Mouse (Mus musculus) MEL (cell line): ENCODE data around the gene Hcrt. TPM values are rescaled to one million over a fixed set of nuclear protein-coding genes. Genes with fewer than 3 reads are reported as not detected.
A peak's percentile ranks its signal among the peaks of the same experiment; 100 is the strongest.

Source experiments
- DNase-seq: peaks from one replicate; pipeline ENCODE4 v3.0.0; 2011; ENCODE audit warnings: low read depth, low spot score
- H3K27ac ChIP-seq: 2 replicates; pipeline ENCODE4 v1.5.1; 2012; ENCODE audit warnings: low read depth, mild to moderate bottlenecking, control low read depth, low read length, moderate library complexity; ENCODE audit not compliant: control insufficient read depth
- H3K27me3 ChIP-seq, 2 experiments: fragments of 150-350 bp in 1 of 2; sonication (generic) in 1 of 2; 2 replicates each; pipeline ENCODE4 v1.6.1; 2012; ENCODE audit warnings: low read length in 2 of 2, mild to moderate bottlenecking in 2 of 2, improper control_type of control experiment in 1 of 2, moderate library complexity in 1 of 2; ENCODE audit not compliant: insufficient read depth in 2 of 2, control insufficient read depth in 1 of 2
- H3K36me3 ChIP-seq, 2 experiments: 2 replicates each; pipeline ENCODE4 v1.6.1; 2012 to 2014; ENCODE audit warnings: low read length in 2 of 2, improper control_type of control experiment in 1 of 2, inconsistent platforms in 1 of 2, mild to moderate bottlenecking in 1 of 2; ENCODE audit not compliant: insufficient read depth in 2 of 2, control insufficient read depth in 1 of 2
- H3K4me1 ChIP-seq, 2 experiments: fragments of 150-350 bp in 1 of 2; sonication (generic) in 1 of 2; 2 replicates each; pipeline ENCODE4 v1.6.1; 2012; ENCODE audit warnings: low read length in 2 of 2, improper control_type of control experiment in 1 of 2, mild to moderate bottlenecking in 1 of 2; ENCODE audit not compliant: insufficient read depth in 2 of 2, control insufficient read depth in 1 of 2
- H3K4me3 ChIP-seq, 2 experiments: fragments of 150-350 bp in 1 of 2; sonication (generic) in 1 of 2; 2 replicates each; pipeline ENCODE4 v1.5.1; 2012; ENCODE audit warnings: low read depth in 2 of 2, low read length in 2 of 2, mild to moderate bottlenecking in 2 of 2, moderate library complexity in 2 of 2, control low read depth in 1 of 2, improper control_type of control experiment in 1 of 2; ENCODE audit not compliant: control insufficient read depth in 1 of 2, insufficient read depth in 1 of 2
- H3K79me2 ChIP-seq: 2 replicates; pipeline ENCODE4 v1.6.1; 2012; ENCODE audit warnings: mild to moderate bottlenecking, low read length, moderate library complexity; ENCODE audit not compliant: control insufficient read depth, poor library complexity, insufficient read depth
- H3K9ac ChIP-seq: 2 replicates; pipeline ENCODE4 v1.6.1; 2012; ENCODE audit warnings: low read depth, mild to moderate bottlenecking, control low read depth, low read length, moderate library complexity; ENCODE audit not compliant: control insufficient read depth, poor library complexity, severe bottlenecking
- H3K9me3 ChIP-seq: fragments of 150-350 bp; sonication (generic); replicated peaks from 2 replicates; pipeline ENCODE4 v1.6.1; 2012; ENCODE audit warnings: mild to moderate bottlenecking, low read length, improper control_type of control experiment, moderate library complexity; ENCODE audit not compliant: insufficient read depth
- BHLHE40 ChIP-seq: IDR thresholded peaks from 2 replicates; pipeline ENCODE4 v1.6.1; 2012; ENCODE audit warnings: low read depth, mild to moderate bottlenecking, inconsistent platforms, low read length, improper control_type of control experiment, borderline replicate concordance
- CHD1 ChIP-seq: IDR thresholded peaks from 2 replicates; pipeline ENCODE4 v1.6.1; 2012; ENCODE audit warnings: low read depth, mild to moderate bottlenecking, inconsistent platforms, low read length, improper control_type of control experiment
- ELF1 ChIP-seq: IDR thresholded peaks from 2 replicates; pipeline ENCODE4 v1.6.1; 2014; ENCODE audit warnings: low read depth, mild to moderate bottlenecking, inconsistent platforms, low read length, improper control_type of control experiment, moderate library complexity
- ETS1 ChIP-seq: IDR thresholded peaks from 2 replicates; pipeline ENCODE4 v1.6.1; 2012; ENCODE audit warnings: low read depth, mild to moderate bottlenecking, inconsistent platforms, low read length, improper control_type of control experiment, moderate library complexity
- GABPA ChIP-seq: IDR thresholded peaks from 2 replicates; pipeline ENCODE4 v1.6.1; 2012; ENCODE audit warnings: low read depth, mild to moderate bottlenecking, inconsistent platforms, low read length, improper control_type of control experiment, moderate library complexity
- GATA1 ChIP-seq: IDR thresholded peaks from 2 replicates; pipeline ENCODE4 v1.6.1; 2011; ENCODE audit warnings: low read depth, low read length, improper control_type of control experiment
- HCFC1 ChIP-seq: IDR thresholded peaks from 2 replicates; pipeline ENCODE4 v1.6.1; 2012; ENCODE audit warnings: low read depth, mild to moderate bottlenecking, inconsistent platforms, low read length, improper control_type of control experiment, moderate library complexity
- JUND ChIP-seq: IDR thresholded peaks from 2 replicates; pipeline ENCODE4 v1.6.1; 2011; ENCODE audit warnings: low read depth, mild to moderate bottlenecking, improper control_type of control experiment, low read length
- KAT2A ChIP-seq: conservative IDR thresholded peaks from 2 replicates; pipeline ENCODE4 v1.6.1; 2012; ENCODE audit warnings: low read depth, low read length, improper control_type of control experiment, inconsistent platforms
- MAX ChIP-seq: IDR thresholded peaks from 2 replicates; pipeline ENCODE4 v1.6.1; 2011; ENCODE audit warnings: low read length, improper control_type of control experiment
- MAZ ChIP-seq: IDR thresholded peaks from 2 replicates; pipeline ENCODE4 v1.6.1; 2012; ENCODE audit warnings: low read depth, mild to moderate bottlenecking, inconsistent platforms, low read length, improper control_type of control experiment
- MYB ChIP-seq: IDR thresholded peaks from 2 replicates; pipeline ENCODE4 v1.6.1; 2011; ENCODE audit warnings: mild to moderate bottlenecking, low read depth, low read length, improper control_type of control experiment
- MYC ChIP-seq: IDR thresholded peaks from 2 replicates; pipeline ENCODE4 v1.6.1; 2011; ENCODE audit warnings: low read depth, mild to moderate bottlenecking, low read length, improper control_type of control experiment, moderate library complexity
- NRF1 ChIP-seq: IDR thresholded peaks from 2 replicates; pipeline ENCODE4 v1.6.1; 2014; ENCODE audit warnings: low read depth, mild to moderate bottlenecking, inconsistent platforms, low read length, improper control_type of control experiment, moderate library complexity; ENCODE audit not compliant: poor library complexity, insufficient read depth, severe bottlenecking
- POLR2AphosphoS5 ChIP-seq: IDR thresholded peaks from 2 replicates; pipeline ENCODE4 v1.6.1; 2012; ENCODE audit warnings: low read depth, borderline replicate concordance, mild to moderate bottlenecking, inconsistent platforms, low read length, moderate library complexity, mixed read lengths
- RCOR1 ChIP-seq: IDR thresholded peaks from 2 replicates; pipeline ENCODE4 v1.6.1; 2012; ENCODE audit warnings: low read depth, mild to moderate bottlenecking, inconsistent platforms, low read length, improper control_type of control experiment
- TBP ChIP-seq: IDR thresholded peaks from 2 replicates; pipeline ENCODE4 v1.8.0; 2011; ENCODE audit warnings: low read depth, low read length, improper control_type of control experiment
- UBTF ChIP-seq: IDR thresholded peaks from 2 replicates; pipeline ENCODE4 v1.6.1; 2012; ENCODE audit warnings: low read depth, mild to moderate bottlenecking, inconsistent platforms, low read length, improper control_type of control experiment, moderate library complexity, borderline replicate concordance; ENCODE audit not compliant: insufficient read depth
- ZC3H11A ChIP-seq: IDR thresholded peaks from 2 replicates; pipeline ENCODE4 v1.6.1; 2012; ENCODE audit warnings: low read depth, mild to moderate bottlenecking, inconsistent platforms, low read length, improper control_type of control experiment
- ZKSCAN1 ChIP-seq: IDR thresholded peaks from 2 replicates; pipeline ENCODE4 v1.6.1; 2012; ENCODE audit warnings: low read depth, mild to moderate bottlenecking, inconsistent platforms, low read length, improper control_type of control experiment, moderate library complexity
- polyA plus RNA-seq, 2 experiments: library from polyadenylated mRNA; stranded (reverse) in 1 of 2; unstranded in 1 of 2; fragments of >175 nt in 1 of 2; fragments of >200 nt in 1 of 2; gene quantifications; 2 replicates each; pipeline versions ENCODE4 v1.2.1 to v1.2.4; 2012; ENCODE audit warnings: low replicate concordance in 2 of 2, low read depth in 1 of 2; ENCODE audit not compliant: insufficient read length in 2 of 2, insufficient read depth in 1 of 2, missing spikeins in 1 of 2
- total RNA-seq: library from RNA; depleted of rRNA; stranded (reverse); fragments of 300-350 nt; gene quantifications from 2 replicates; pipeline ENCODE4 v1.2.3, GENCODE M21; 2012

Gene Hcrt
- total and polyA plus RNA-seq, 3 experiments: not detected

GRCm38 (mm10) chr11:100769980-100770379 is 7.2 kb upstream of the Hcrt start:
- no peaks in the 10 kb centered on the region for H3K9me3 ChIP-seq
- no peak overlapping the region for H3K9ac ChIP-seq
- no peak for DNase-seq
- no peaks in the 10 kb centered on the region for H3K27me3 ChIP-seq
- no peaks in the 10 kb centered on the region for H3K36me3 ChIP-seq
- TF ChIP-seq ZKSCAN1: no peak
- TF ChIP-seq ETS1: no peak
- TF ChIP-seq JUND: no peak
- no peak for TF ChIP-seq UBTF
- peaks cover 0 to 5% of the 10 kb centered on the region in 2 experiments; a peak in 2 of 4 replicates for H3K4me1 ChIP-seq
- no peak overlapping the region for H3K27ac ChIP-seq
- H3K4me3 ChIP-seq: peak overlapping the region; percentile 76 to 98
- H3K79me2 ChIP-seq: no peaks in the 10 kb centered on the region; the same call in 1 of the 2 replicates

- H3K36me3 ChIP-seq: no peaks in the 10 kb centered on the region
- H3K9me3 ChIP-seq: no peaks in the 10 kb centered on the region
- no peaks in the 10 kb centered on the region; the same call in 1 of the 2 replicates for H3K79me2 ChIP-seq
- no peak for DNase-seq
- no peak overlapping the region for H3K4me3 ChIP-seq
- H3K9ac ChIP-seq: no peak overlapping the region
- peaks cover 0 to 5% of the 10 kb centered on the region in 2 experiments; a peak in 2 of 4 replicates for H3K4me1 ChIP-seq
- H3K27ac ChIP-seq: no peak overlapping the region
- H3K27me3 ChIP-seq: no peaks in the 10 kb centered on the region
- TF ChIP-seq ELF1 (no peak), MAZ (no peak)
- TF ChIP-seq, all 39 proteins: peak for 0
Measured at GRCm38 (mm10) chr11:100767871-100768270, 5.1 kb upstream of the Hcrt start.

GRCm38 (mm10) chr11:100766726-100767125 is 4.0 kb upstream of the Hcrt start:
- no peak for TF ChIP-seq CHD1
- TF ChIP-seq TBP: no peak
- TF ChIP-seq RCOR1: no peak
- no peak for TF ChIP-seq BHLHE40
- TF ChIP-seq MAX: no peak
- no peak for TF ChIP-seq KAT2A
- TF ChIP-seq HCFC1: no peak
- no peak for TF ChIP-seq MYC
- no peak for TF ChIP-seq POLR2AphosphoS5
- no peak for TF ChIP-seq MYB
- TF ChIP-seq GABPA: no peak
- TF ChIP-seq NRF1: no peak
- no peak for TF ChIP-seq ZC3H11A
- TF ChIP-seq GATA1: no peak

More at GRCm38 (mm10) chr11:100766726-100767125, 4.0 kb upstream of the Hcrt start:
- Histone ChIP-seq H3K27me3 (peaks cover 0 to 3% of the 10 kb centered on the region in 2 experiments; a peak in 1 of 4 replicates), H3K9me3 (no peaks in the 10 kb centered on the region), H3K36me3 (no peaks in the 10 kb centered on the region), H3K4me3 (no peak overlapping the region), H3K4me1 (peaks cover 0 to 3% of the 10 kb centered on the region in 2 experiments; a peak in 2 of 4 replicates), H3K79me2 (no peaks in the 10 kb centered on the region; the same call in 1 of the 2 replicates), H3K9ac (no peak overlapping the region), H3K27ac (no peak overlapping the region)
- no peak for DNase-seq
